Mouse (Mus musculus): ENCODE data around the gene Slc13a3.

Slc13a3 gene

DNA sequence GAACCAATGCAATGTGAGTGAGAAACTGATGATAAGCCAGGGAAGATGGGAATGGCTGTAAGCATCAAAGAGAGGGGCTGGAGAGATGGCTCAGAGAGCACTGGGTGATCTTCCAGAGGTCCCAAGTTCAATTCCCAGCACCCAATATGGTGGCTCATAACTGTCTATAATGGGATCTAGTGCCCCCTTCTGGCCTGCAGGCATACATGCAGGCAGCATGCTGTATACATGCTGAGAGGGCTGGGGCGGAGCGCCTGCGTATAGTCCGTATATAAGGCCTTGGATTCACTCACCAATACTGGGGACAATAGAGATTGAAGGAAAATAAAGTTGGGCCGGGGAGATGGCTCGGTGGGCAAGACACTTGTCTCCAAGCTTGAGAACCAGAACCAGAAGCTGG, 109.7 kb downstream of the Slc13a3 start:
- no peak for DNase-seq (ENCODE audit: low spot score)

DNA sequence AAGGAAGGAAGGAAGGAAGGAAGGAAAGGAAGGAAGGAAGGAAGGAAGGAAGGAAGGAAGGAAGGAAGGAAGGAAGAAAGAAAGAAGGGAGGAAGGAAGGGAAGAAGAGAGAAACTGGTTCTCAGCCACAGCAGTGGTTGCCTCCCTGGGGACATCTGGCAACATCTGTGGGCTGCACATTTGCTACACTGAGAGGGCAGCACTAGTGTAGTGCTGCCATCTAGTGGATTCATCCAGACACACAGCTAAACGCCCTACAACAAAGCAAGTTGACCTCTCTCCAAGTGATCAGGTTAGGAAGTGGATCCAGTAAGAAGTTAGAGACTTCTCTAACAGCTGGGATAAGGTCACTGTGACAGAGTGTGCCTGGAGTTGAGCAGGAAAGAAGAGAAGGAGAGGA, 112.2 kb downstream of the Slc13a3 start:
- peak; percentile 46 for DNase-seq (ENCODE audit: low spot score)
